Mouse (Mus musculus) cerebellum, adult 2 months (tissue): ENCODE results near the gene Pld2.

Experiments used
- CTCF ChIP-seq: fragments of 200-500 bp; IDR thresholded peaks from 2 replicates; pipeline ENCODE4 v1.5.1; 2011; ENCODE audit warnings: low read depth, mild to moderate bottlenecking, control low read depth, low read length, moderate library complexity, borderline replicate concordance; ENCODE audit not compliant: insufficient read depth
- POLR2A ChIP-seq: fragments of 200-500 bp; IDR thresholded peaks from 2 replicates; pipeline ENCODE4 v1.6.1; 2011; ENCODE audit warnings: low read length, control low read depth, borderline replicate concordance; ENCODE audit not compliant: insufficient read depth

GRCm38 (mm10) chr11:70511825-70512224 lies 28.0 kb upstream of the Pld2 start:
- TF ChIP-seq CTCF (no peak), POLR2A (no peak)
